In genomic region chr5:151102262-151102661, GRCm38 (mm10) we compare ENCODE assay signal across 13 mouse cellular contexts.
DNase-seq lines count a peak whose midpoint lies in the region; ATAC-seq and TF ChIP-seq lines count a peak whose summit lies in the region.
"Had no signal": no experiment of that assay in that cellular context is flagged by ENCODE, and none has a peak within 500 bp of the region (broad histone marks: within the 10 kb centered on the region; RNA-seq: fewer than 3 reads in every experiment).

No protein-coding gene starts in this region.

- H3K9ac ChIP-seq in heart, postnatal 0 days (replicated peaks; ENCODE audit: low read depth, low read length), result no peak overlapping the region
- H3K9ac ChIP-seq in midbrain, postnatal 0 days (replicated peaks; ENCODE audit: low read length, poor library complexity, severe bottlenecking), result no peak overlapping the region
- H3K9ac ChIP-seq in midbrain, embryonic 16.5 days (ENCODE audit: low read depth, low read length), result no peak overlapping the region
- no peak overlapping the region for H3K9ac ChIP-seq in stomach, postnatal 0 days (ENCODE audit: low read length)
- H3K9ac ChIP-seq: heart, embryonic 13.5 days; hindbrain, embryonic 13.5 days; liver, embryonic 13.5 days had no signal

- H3K27me3 ChIP-seq in heart, postnatal 0 days (ENCODE audit: control insufficient read depth, insufficient read depth, low read length), result no peaks in the 10 kb centered on the region
- no peaks in the 10 kb centered on the region for H3K27me3 ChIP-seq in midbrain, postnatal 0 days (ENCODE audit: insufficient read depth, low read length)
- H3K27me3 ChIP-seq in midbrain, embryonic 16.5 days (ENCODE audit: control insufficient read depth, insufficient read depth, low read depth, low read length), result no peaks in the 10 kb centered on the region
- no peaks in the 10 kb centered on the region for H3K27me3 ChIP-seq in stomach, postnatal 0 days (ENCODE audit: control insufficient read depth, insufficient read depth, low read length)
- H3K27me3 ChIP-seq: heart, embryonic 13.5 days; hindbrain, embryonic 13.5 days; liver, embryonic 13.5 days had no signal

- no peak overlapping the region for H3K4me3 ChIP-seq in heart, postnatal 0 days (ENCODE audit: low read depth, low read length)
- H3K4me3 ChIP-seq in midbrain, postnatal 0 days (ENCODE audit: low read depth, low read length), result no peak overlapping the region
- H3K4me3 ChIP-seq in midbrain, embryonic 16.5 days (ENCODE audit: low read depth, low read length), result no peak overlapping the region
- no peak overlapping the region for H3K4me3 ChIP-seq in stomach, postnatal 0 days (ENCODE audit: low read depth, low read length)
- H3K4me3 ChIP-seq in lung, adult 2 months (replicated peaks; ENCODE audit: extremely low read depth, low read depth, low read length), result no peak overlapping the region
- H3K4me3 ChIP-seq: heart, embryonic 13.5 days; hindbrain, embryonic 13.5 days; liver, embryonic 13.5 days; midbrain, embryonic 10.5 days had no signal

- H3K4me2 ChIP-seq in heart, postnatal 0 days (ENCODE audit: low read depth, low read length), result no peak overlapping the region
- no peak overlapping the region for H3K4me2 ChIP-seq in midbrain, postnatal 0 days (ENCODE audit: low read depth, low read length, poor library complexity, severe bottlenecking)
- no peak overlapping the region for H3K4me2 ChIP-seq in midbrain, embryonic 16.5 days (ENCODE audit: low read length)
- no peak overlapping the region for H3K4me2 ChIP-seq in stomach, postnatal 0 days (replicated peaks; ENCODE audit: low read depth)
- H3K4me2 ChIP-seq: heart, embryonic 13.5 days; hindbrain, embryonic 13.5 days; liver, embryonic 13.5 days had no signal

- H3K27ac ChIP-seq in heart, postnatal 0 days (ENCODE audit: low read depth), result no peak overlapping the region
- H3K27ac ChIP-seq in midbrain, postnatal 0 days (ENCODE audit: low read depth, low read length), result no peak overlapping the region
- H3K27ac ChIP-seq in midbrain, embryonic 16.5 days (ENCODE audit: low read length), result no peak overlapping the region
- no peak overlapping the region for H3K27ac ChIP-seq in stomach, postnatal 0 days (replicated peaks)
- H3K27ac ChIP-seq: heart, embryonic 13.5 days; hindbrain, embryonic 13.5 days; liver, embryonic 13.5 days; midbrain, embryonic 10.5 days had no signal

- TF ChIP-seq EP300 in heart, postnatal 0 days (IDR thresholded peaks at IDR 0.05; ENCODE audit: low read depth), result no peak
- TF ChIP-seq EP300 in stomach, postnatal 0 days (optimal IDR thresholded peaks at IDR 0.05), result no peak

- 46% methylated on average over 2 of the region's 2 CpGs for WGBS in heart, postnatal 0 days
- whole genome bisulfite sequencing in midbrain, postnatal 0 days, result 45% methylated on average over 2 of the region's 2 CpGs
- 46% methylated on average over 2 of the region's 2 CpGs for WGBS in midbrain, embryonic 16.5 days
- 37% methylated on average over 2 of the region's 2 CpGs for WGBS in stomach, postnatal 0 days
- WGBS in lung, adult 2 months, result 55% methylated on average over 2 of the region's 2 CpGs

- no peaks in the 10 kb centered on the region for H3K9me3 ChIP-seq in heart, postnatal 0 days (replicated peaks; ENCODE audit: control insufficient read depth, low read length)
- H3K9me3 ChIP-seq in midbrain, postnatal 0 days (ENCODE audit: low read length), result no peaks in the 10 kb centered on the region
- no peaks in the 10 kb centered on the region for H3K9me3 ChIP-seq in midbrain, embryonic 16.5 days (replicated peaks; ENCODE audit: control insufficient read depth, low read length, poor library complexity, severe bottlenecking)
- no peaks in the 10 kb centered on the region for H3K9me3 ChIP-seq in stomach, postnatal 0 days (ENCODE audit: control insufficient read depth, low read length)
- H3K9me3 ChIP-seq: heart, embryonic 13.5 days; hindbrain, embryonic 13.5 days; liver, embryonic 13.5 days; midbrain, embryonic 10.5 days had no signal

- TF ChIP-seq POLR2A in brain, embryonic 14.5 days (IDR thresholded peaks at IDR 0.05; ENCODE audit: borderline replicate concordance, extremely low read depth, insufficient read depth, insufficient read length, poor library complexity, severe bottlenecking), result no peak
- no peak for TF ChIP-seq POLR2A in lung, adult 2 months (IDR thresholded peaks at IDR 0.05; ENCODE audit: borderline replicate concordance, extremely low read depth, low read depth, low read length)

- DNase-seq in heart, postnatal 0 days (ENCODE audit: low spot score), result no peak
- no peak for DNase-seq in heart, adult 8-10 months (ENCODE audit: low spot score)
- no peak for DNase-seq in midbrain, postnatal 0 days (ENCODE audit: low spot score)
- DNase-seq in brain, embryonic 14.5 days (ENCODE audit: low read depth), result no peak
- no peak for DNase-seq in stomach, postnatal 0 days (ENCODE audit: low spot score)
- no peak for DNase-seq in adrenal gland, postnatal 10 days
- DNase-seq in lung, adult 2 months, result no peak
- DNase-seq: cerebellum, adult 18-20 months; liver, embryonic 13.5 days had no signal

- no peaks in the 10 kb centered on the region for H3K36me3 ChIP-seq in heart, postnatal 0 days (replicated peaks; ENCODE audit: control insufficient read depth, insufficient read depth, low read length)
- no peaks in the 10 kb centered on the region for H3K36me3 ChIP-seq in midbrain, postnatal 0 days (ENCODE audit: insufficient read depth, low read length)
- no peaks in the 10 kb centered on the region for H3K36me3 ChIP-seq in midbrain, embryonic 16.5 days (ENCODE audit: control insufficient read depth, insufficient read depth, low read length)
- H3K36me3 ChIP-seq in stomach, postnatal 0 days (ENCODE audit: control insufficient read depth, insufficient read depth, low read length), result no peaks in the 10 kb centered on the region
- H3K36me3 ChIP-seq: heart, embryonic 13.5 days; hindbrain, embryonic 13.5 days; liver, embryonic 13.5 days; midbrain, embryonic 10.5 days had no signal

- peak; percentile 8; the same call in 1 of the 2 replicates for TF ChIP-seq CTCF in heart, postnatal 0 days (IDR thresholded peaks at IDR 0.05; ENCODE audit: low read depth)
- peak; percentile 14 for TF ChIP-seq CTCF in midbrain, postnatal 0 days (IDR thresholded peaks at IDR 0.05)
- TF ChIP-seq CTCF in brain, embryonic 14.5 days (IDR thresholded peaks at IDR 0.05; ENCODE audit: borderline replicate concordance, extremely low read depth, insufficient read depth, insufficient read length), result 0 out of 2 replicates have a peak, but pooled peaks have one; percentile 8
- peak; percentile 42 for TF ChIP-seq CTCF in stomach, postnatal 0 days (IDR thresholded peaks at IDR 0.05; ENCODE audit: low read depth)
- TF ChIP-seq CTCF in lung, adult 2 months (IDR thresholded peaks at IDR 0.05; ENCODE audit: insufficient read depth, low read length), result no peak

- ATAC-seq in heart, postnatal 0 days (ENCODE audit: insufficient read depth, low read depth), result no peak
- ATAC-seq in midbrain, postnatal 0 days (ENCODE audit: low FRiP score), result no peak
- ATAC-seq in midbrain, embryonic 16.5 days, result no peak
- ATAC-seq in stomach, postnatal 0 days (ENCODE audit: low FRiP score, low TSS enrichment), result no peak

- peaks cover 11% of the 10 kb centered on the region for H3K4me1 ChIP-seq in heart, postnatal 0 days (ENCODE audit: control insufficient read depth, insufficient read depth)
- H3K4me1 ChIP-seq in midbrain, postnatal 0 days (ENCODE audit: insufficient read depth, low read length), result no peaks in the 10 kb centered on the region
- no peaks in the 10 kb centered on the region for H3K4me1 ChIP-seq in midbrain, embryonic 16.5 days (ENCODE audit: control insufficient read depth, insufficient read depth, low read length)
- H3K4me1 ChIP-seq in stomach, postnatal 0 days (replicated peaks; ENCODE audit: control insufficient read depth, insufficient read depth), result 0 out of 2 replicates have a peak, but pooled peaks cover 2% of the 10 kb centered on the region
- H3K4me1 ChIP-seq in lung, adult 2 months (ENCODE audit: control insufficient read depth, insufficient read depth, low read length), result peaks cover 7% of the 10 kb centered on the region
